Mouse (Mus musculus): ENCODE data around the gene Fcgr1.
"Not testable (repeated sequence)": the region's sequence is repeated elsewhere in the genome, so short reads cannot be mapped to it uniquely, and the experiment has no call there.

Gene Fcgr1

DNA sequence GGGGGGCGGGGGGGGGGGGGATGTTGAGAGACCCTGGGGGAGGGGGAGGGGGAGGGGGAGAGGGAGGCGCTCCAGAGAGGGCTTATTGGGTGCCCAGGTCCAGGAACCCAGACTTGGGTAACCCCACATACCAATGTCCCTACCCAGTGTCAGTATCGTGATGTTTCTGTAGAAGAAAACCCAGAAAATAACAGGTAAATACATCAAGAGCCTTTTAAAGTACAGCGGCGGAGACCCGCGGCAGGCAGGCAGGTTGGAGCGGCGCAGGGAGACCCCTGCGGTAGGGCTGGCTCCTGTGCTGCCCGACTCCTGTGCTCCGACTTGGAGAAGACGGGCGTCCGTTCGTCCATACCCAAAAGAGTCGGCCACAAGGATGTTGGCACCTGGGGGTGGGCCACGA is 33.9 kb upstream of the Fcgr1 start:
- in situ Hi-C loops (cut with MboI, MseI), result loop anchor here (5.0 kb wide), 1 partner anchor 45 kb away; no protein-coding TSS in a partner anchor

DNA sequence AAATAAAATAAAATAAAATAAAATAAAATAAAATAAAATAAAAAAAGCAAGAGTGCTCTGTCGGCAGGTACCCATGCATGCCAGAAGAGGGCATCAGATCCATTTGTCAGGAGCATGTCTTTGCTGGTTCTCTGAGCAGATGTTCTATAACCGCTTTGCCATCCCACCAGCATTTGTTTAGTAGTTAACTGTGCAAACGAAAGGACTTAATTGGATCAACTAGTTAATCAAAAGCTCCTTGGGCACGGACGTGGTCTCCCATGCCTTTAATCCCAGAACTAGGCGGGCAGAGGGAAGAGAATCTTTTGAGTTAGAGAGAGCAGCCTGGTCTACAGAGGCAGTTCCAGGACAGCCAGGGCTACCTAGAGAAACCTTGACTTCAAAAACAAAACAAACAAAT is 33.4 kb upstream of the Fcgr1 start:
- in situ Hi-C loops (cut with MboI, MseI), result loop anchor here (5.0 kb wide), 1 partner anchor 45 kb away; no protein-coding TSS in a partner anchor

DNA sequence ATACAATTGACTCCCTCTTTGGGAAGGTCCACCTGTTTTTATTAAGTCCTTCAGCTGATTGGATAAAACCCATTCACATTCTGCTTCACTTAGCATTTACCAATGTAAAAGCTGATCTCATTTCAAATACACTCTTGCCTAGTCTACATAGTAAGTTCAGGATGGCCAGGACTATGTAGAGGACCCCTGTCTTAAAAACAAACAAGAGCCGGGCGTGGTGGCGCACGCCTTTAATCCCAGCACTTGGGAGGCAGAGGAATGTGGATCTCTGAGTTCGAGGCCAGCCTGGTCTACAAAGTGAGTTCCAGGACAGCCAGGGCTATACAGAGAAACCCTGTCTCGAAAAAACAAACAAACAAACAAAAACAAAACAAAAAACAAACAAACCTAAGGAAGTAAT is 30.0 kb upstream of the Fcgr1 start:
- in situ Hi-C loops (cut with MboI, MseI), result not testable (repeated sequence)

- in situ Hi-C loops (cut with MboI, MseI), result no loop called here
These were observed 28.8 kb upstream of the Fcgr1 start for GRCm38 (mm10) chr3:96322609-96323008.

GRCm38 (mm10) chr3:96321891-96322290 is 28.1 kb upstream of the Fcgr1 start:
- in situ Hi-C loops (cut with MboI, MseI), result no loop called here

GRCm38 (mm10) chr3:96320003-96320402 is 26.2 kb upstream of the Fcgr1 start:
- in situ Hi-C loops (cut with MboI, MseI), result not testable (repeated sequence)

- in situ Hi-C loops (cut with MboI, MseI), result no loop called here
These were observed 18.8 kb upstream of the Fcgr1 start for GRCm38 (mm10) chr3:96312341-96313098.

DNA sequence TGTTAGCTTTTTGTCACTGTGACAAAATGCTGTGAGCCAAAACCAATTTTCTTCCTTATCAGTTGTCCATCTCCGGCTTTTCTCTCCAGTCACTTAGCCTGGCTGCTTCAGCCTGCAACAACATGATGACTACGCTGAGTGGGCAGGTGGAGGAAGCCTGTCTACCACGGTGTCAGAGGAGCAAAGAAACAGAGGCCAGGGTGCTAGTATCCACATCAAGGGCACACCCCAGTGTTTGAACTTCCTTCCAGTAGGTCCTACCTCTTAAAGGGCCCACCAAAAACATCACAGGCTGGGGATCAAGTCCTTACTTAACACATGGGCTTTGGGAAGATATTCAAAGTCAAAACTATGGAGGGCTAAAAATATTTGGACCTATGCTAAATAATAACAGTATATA is 15.7 kb upstream of the Fcgr1 start:
- in situ Hi-C loops (cut with MboI, MseI), result no loop called here

DNA sequence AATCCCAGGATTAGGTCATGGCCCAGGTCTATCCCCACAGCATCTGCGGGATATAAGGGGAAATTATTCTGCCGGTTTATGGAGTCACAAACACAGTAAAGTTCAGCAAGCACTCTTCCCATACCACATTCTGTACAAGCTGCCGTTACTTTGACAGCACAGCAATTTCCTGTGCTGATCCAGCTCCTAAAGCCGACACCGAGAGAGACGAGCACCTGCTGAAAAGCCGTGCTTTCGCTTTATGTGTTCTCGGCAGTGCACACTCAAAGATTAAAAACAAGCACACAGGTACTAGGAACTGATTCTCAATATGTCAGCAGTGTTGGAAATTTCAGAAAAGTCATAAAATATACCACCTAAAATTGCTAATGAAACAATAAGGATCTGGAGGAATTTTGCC is 12.7 kb upstream of the Fcgr1 start:
- in situ Hi-C loops (cut with MboI, MseI), result no loop called here

DNA sequence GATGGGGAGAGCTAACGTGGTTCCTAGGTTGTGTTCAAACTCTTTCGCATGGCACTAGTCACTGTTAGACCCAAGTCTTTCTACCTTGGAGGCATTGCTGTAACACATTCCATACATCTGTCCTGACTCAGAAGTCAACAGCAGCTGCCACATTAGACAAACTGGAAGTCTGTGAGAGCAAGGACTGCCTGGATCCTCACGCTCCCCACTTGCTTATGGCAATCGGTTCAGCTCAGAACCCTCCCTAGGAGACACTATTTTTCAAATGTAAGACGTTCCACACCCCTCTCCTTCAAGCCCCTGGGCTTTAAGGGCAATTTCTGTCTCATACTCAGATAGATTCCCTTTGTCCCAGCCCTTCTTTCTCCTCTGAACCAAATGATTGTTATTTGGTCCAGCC is 8.3 kb upstream of the Fcgr1 start:
- in situ Hi-C loops (cut with MboI, MseI), result no loop called here

DNA sequence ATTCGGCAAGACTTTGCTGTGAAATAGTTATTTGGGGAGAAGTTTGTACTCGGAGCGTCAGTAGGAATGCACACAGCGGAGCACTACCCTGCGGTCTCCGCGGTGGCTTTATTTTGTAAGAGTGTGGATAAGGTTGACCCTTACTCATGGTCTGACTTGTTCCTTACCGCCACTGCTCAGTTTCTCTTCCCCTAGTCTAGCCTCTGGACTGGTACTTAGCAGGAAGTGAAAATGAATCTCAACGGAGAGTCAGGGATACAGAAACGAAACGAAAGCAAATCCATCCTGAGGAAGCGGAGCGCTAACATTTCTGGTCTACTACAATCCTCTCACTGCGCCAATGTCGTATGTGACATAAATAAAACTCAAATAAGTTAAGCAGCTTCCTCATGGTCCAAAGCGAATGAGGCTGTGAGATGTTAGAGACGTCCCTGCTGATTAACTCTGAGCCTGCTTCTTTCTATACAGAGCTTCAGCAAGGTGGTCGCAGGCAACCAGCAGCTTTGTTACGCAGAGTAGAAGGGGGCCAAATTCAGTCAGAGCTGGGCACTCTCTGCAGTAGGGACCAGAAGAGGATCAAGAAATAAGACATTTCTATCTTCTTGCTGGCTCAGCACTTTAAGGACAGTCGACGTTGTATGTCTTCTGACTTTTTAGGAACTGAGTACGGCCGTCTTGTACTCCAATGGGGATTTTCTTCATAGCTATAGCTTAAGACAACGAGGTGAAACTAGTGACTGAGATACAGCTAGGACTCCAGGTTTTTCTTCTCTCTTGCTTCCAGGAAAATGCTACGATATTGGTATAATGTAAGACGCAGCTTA is 7.1 kb upstream of the Fcgr1 start:
- in situ Hi-C loops (cut with MboI, MseI), result no loop called here

DNA sequence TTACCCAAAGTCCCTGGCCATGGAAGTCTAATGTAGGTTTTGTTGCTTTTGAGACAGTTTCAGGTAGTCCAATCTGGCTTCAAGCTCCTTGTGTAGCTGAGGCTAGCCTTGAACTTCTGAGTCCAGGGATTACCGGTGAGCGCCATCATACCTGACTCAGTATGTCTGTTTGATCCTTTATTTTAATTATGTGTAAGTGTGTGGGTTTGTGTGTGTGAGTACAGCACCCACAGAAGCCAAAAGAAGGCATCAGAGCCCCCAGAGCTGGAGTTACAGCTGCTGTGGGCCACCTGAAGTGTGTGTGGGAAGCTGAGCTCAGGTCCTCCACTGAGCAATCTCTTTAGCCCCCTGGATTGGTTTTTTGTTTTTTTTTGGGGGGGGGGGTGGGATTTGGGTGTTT is 5.8 kb upstream of the Fcgr1 start:
- in situ Hi-C loops (cut with MboI, MseI), result loop anchor here (25.0 kb wide), 1 partner anchor 1912 kb away; the partner anchor contains the start of gene Lingo4

- in situ Hi-C loops (cut with MboI, MseI), result loop anchor here (25.0 kb wide), 1 partner anchor 1911 kb away; the partner anchor contains the start of gene Lingo4
These were observed 4.6 kb upstream of the Fcgr1 start for GRCm38 (mm10) chr3:96298360-96298759.

DNA sequence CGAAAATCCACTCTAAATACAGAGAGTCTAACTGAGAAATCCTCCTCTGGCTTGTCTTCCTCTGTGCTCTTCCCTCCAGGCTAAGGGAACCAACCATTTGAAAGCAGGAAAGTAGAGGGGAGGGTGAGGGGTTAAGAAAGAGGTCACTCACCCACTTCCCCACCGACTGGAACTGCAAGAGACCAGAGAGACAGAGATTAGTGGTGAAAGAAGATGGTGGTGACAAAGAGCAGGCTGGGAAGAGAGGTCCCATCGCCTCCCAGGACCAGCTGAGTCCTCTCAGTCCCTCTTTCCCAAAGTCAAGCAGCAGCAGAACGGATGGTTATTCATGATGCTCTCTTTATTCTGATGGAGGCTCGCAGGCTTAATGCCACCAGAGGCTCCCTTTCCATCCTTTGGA is 401 bp downstream of the Fcgr1 start:
- in situ Hi-C loops (cut with MboI, MseI), result loop anchor here (25.0 kb wide), 1 partner anchor 1906 kb away; the partner anchor contains the start of gene Lingo4

- in situ Hi-C loops (cut with MboI, MseI), result loop anchor here (25.0 kb wide), 1 partner anchor 1905 kb away; the partner anchor contains the start of gene Lingo4
These were observed 1.1 kb downstream of the Fcgr1 start for GRCm38 (mm10) chr3:96292641-96293040.

- in situ Hi-C loops (cut with MboI, MseI), result loop anchor here (25.0 kb wide), 1 partner anchor 1903 kb away; the partner anchor contains the start of gene Lingo4
These were observed 3.0 kb downstream of the Fcgr1 start for GRCm38 (mm10) chr3:96290727-96291126.

DNA sequence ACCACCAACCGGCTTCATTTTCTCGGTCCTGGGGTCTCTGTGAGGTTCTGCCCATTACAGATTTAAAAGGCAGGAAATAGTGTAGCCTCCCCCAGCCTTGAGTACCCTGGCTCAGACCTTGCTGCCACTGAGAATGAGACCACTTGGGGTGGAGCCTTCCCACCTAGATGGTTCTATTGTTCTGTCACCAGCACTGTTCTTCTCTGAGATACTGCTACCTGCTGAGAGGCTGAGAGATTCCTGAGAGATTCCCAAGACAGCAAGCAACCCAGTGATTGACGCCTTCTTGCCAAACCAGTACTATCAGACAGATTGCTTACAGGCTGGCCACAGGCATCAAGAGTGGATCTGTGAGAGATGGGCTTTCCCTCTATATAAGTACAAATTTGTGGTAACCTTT is 4.6 kb downstream of the Fcgr1 start:
- in situ Hi-C loops (cut with MboI, MseI), result loop anchor here (25.0 kb wide), 1 partner anchor 1902 kb away; the partner anchor contains the start of gene Lingo4

GRCm38 (mm10) chr3:96287334-96287733 is 6.4 kb downstream of the Fcgr1 start:
- in situ Hi-C loops (cut with MboI, MseI), result loop anchor here (25.0 kb wide), 1 partner anchor 1900 kb away; the partner anchor contains the start of gene Lingo4

GRCm38 (mm10) chr3:96284457-96284856 is 9.3 kb downstream of the Fcgr1 start:
- in situ Hi-C loops (cut with MboI, MseI), result loop anchor here (5.0 to 25.0 kb wide), 2 partner anchors 43 to 1897 kb away; partner anchors contain the start of gene Lingo4

GRCm38 (mm10) chr3:96280660-96281059 is 13.1 kb downstream of the Fcgr1 start:
- in situ Hi-C loops (cut with MboI, MseI), result loop anchor here (5.0 to 25.0 kb wide), 2 partner anchors 47 to 1893 kb away; partner anchors contain the start of gene Lingo4

- in situ Hi-C loops (cut with MboI, MseI), result loop anchor here (25.0 kb wide), 1 partner anchor 1891 kb away; the partner anchor contains the start of gene Lingo4
These were observed 15.8 kb downstream of the Fcgr1 start for GRCm38 (mm10) chr3:96277800-96278624.
